Mouse (Mus musculus) ES-E14 (cell line): ENCODE measurements at regions not wholly inside any gene's neighbourhood (a gene's known extent, or its start where the extent isn't known, plus 50 kb on each side); places are given as distances from the start of the nearest gene placed in this dataset.

ENCODE experiments used
- DNase-seq: peaks from one replicate; pipeline ENCODE4 v3.0.0-alpha.2; 2013; ENCODE audit warnings: low read depth, low spot score
- H3K27ac ChIP-seq: 2 replicates; pipeline ENCODE4 v1.5.1; 2012; ENCODE audit warnings: low read depth, mild to moderate bottlenecking, low read length, moderate library complexity, mixed read lengths; ENCODE audit not compliant: poor library complexity, insufficient read depth, severe bottlenecking
- H3K36me3 ChIP-seq: 2 replicates; pipeline ENCODE4 v1.6.1; 2012; ENCODE audit warnings: mild to moderate bottlenecking, low read length, moderate library complexity, mixed read lengths; ENCODE audit not compliant: control insufficient read depth, poor library complexity, insufficient read depth, severe bottlenecking
- H3K4me1 ChIP-seq, 2 experiments: fragments of 150-350 bp in 1 of 2; sonication (generic) in 1 of 2; 2 replicates each; pipeline ENCODE4 v1.6.1; 2012; ENCODE audit warnings: low read length in 2 of 2, mild to moderate bottlenecking in 1 of 2, mixed read lengths in 1 of 2; ENCODE audit not compliant: control insufficient read depth in 2 of 2, insufficient read depth in 2 of 2, poor library complexity in 1 of 2
- H3K4me3 ChIP-seq, 2 experiments: fragments of 150-350 bp in 1 of 2; sonication (generic) in 1 of 2; 2 replicates each; pipeline ENCODE4 v1.5.1; 2012; ENCODE audit warnings: low read length in 2 of 2, low read depth in 1 of 2, mild to moderate bottlenecking in 1 of 2, mixed read lengths in 1 of 2; ENCODE audit not compliant: insufficient read depth in 1 of 2, poor library complexity in 1 of 2, severe bottlenecking in 1 of 2
- H3K9ac ChIP-seq: 2 replicates; pipeline ENCODE4 v1.6.1; 2012; ENCODE audit warnings: low read depth, mild to moderate bottlenecking, low read length, mixed read lengths; ENCODE audit not compliant: poor library complexity, insufficient read depth, severe bottlenecking
- H3K9me3 ChIP-seq: fragments of 150-350 bp; sonication (generic); 2 replicates; pipeline ENCODE4 v1.6.1; 2012; ENCODE audit warnings: low read depth, mild to moderate bottlenecking, low read length; ENCODE audit not compliant: control insufficient read depth, insufficient read depth
- CHD2 ChIP-seq: IDR thresholded peaks from 2 replicates; pipeline ENCODE4 v1.6.1; 2014; ENCODE audit warnings: mild to moderate bottlenecking, low read depth, low read length, inconsistent platforms
- HCFC1 ChIP-seq: IDR thresholded peaks from 2 replicates; pipeline ENCODE4 v1.6.1; 2012; ENCODE audit warnings: low read length, inconsistent platforms, borderline replicate concordance; ENCODE audit not compliant: insufficient read depth
- MAFK ChIP-seq: IDR thresholded peaks from 2 replicates; pipeline ENCODE4 v1.6.1; 2014; ENCODE audit warnings: mild to moderate bottlenecking, low read depth, low read length, inconsistent platforms; ENCODE audit not compliant: insufficient read depth
- ZC3H11A ChIP-seq: IDR thresholded peaks from 2 replicates; pipeline ENCODE4 v1.6.1; 2012; ENCODE audit warnings: low read depth, mild to moderate bottlenecking, inconsistent platforms, low read length, borderline replicate concordance
- ZNF384 ChIP-seq: IDR thresholded peaks from 2 replicates; pipeline ENCODE4 v1.6.1; 2012; ENCODE audit warnings: low read depth, low read length, inconsistent platforms
- in situ Hi-C, 2 experiments: fragments of 600-800 bp; cut with MboI; formaldehyde crosslinking; loops; one replicate each; pipeline ENCODE4 v1.15.1; 2025; ENCODE audit warnings: low sequenced_read_pairs in 2 of 2, inconsistent platforms in 1 of 2; ENCODE audit not compliant: unreplicated experiment in 2 of 2

GRCm38 (mm10) chr17:88197381-88197780, 132.3 kb upstream of the Fbxo11 start:
- no peaks in the 10 kb centered on the region for H3K9me3 ChIP-seq
- H3K27ac ChIP-seq, result no peak overlapping the region
- no peaks in the 10 kb centered on the region for H3K4me1 ChIP-seq
- TF ChIP-seq CHD2, result no peak
- TF ChIP-seq ZNF384, result no peak
- TF ChIP-seq ZC3H11A, result no peak
- no peak for TF ChIP-seq MAFK
- TF ChIP-seq HCFC1, result no peak
- no peaks in the 10 kb centered on the region for H3K36me3 ChIP-seq
- no peak for DNase-seq
- in situ Hi-C loops, result no loop called here
- no peak overlapping the region for H3K9ac ChIP-seq
- H3K4me3 ChIP-seq, result no peak overlapping the region

- Histone ChIP-seq H3K9ac (no peak overlapping the region), H3K4me3 (no peak overlapping the region), H3K9me3 (no peaks in the 10 kb centered on the region), H3K27ac (no peak overlapping the region), H3K36me3 (no peaks in the 10 kb centered on the region), H3K4me1 (no peaks in the 10 kb centered on the region)
- DNase-seq, result no peak
- in situ Hi-C loops, result no loop called here
- TF ChIP-seq MAFK (no peak), ZC3H11A (no peak), ZNF384 (no peak), CHD2 (no peak), HCFC1 (no peak)
Observed at GRCm38 (mm10) chr17:88201249-88201970, 136.3 kb upstream of the Fbxo11 start.

- H3K36me3 ChIP-seq, result no peaks in the 10 kb centered on the region
- H3K4me3 ChIP-seq, result no peak overlapping the region
- no peak overlapping the region for H3K27ac ChIP-seq
- no peak for DNase-seq
- H3K9ac ChIP-seq, result no peak overlapping the region
- H3K4me1 ChIP-seq, result no peaks in the 10 kb centered on the region
- in situ Hi-C loops, result no loop called here
- no peaks in the 10 kb centered on the region for H3K9me3 ChIP-seq
- TF ChIP-seq MAFK (no peak), HCFC1 (no peak), CHD2 (no peak), ZNF384 (no peak)
Observed at GRCm38 (mm10) chr17:88202214-88202613, 137.1 kb upstream of the Fbxo11 start.

GRCm38 (mm10) chr17:88209565-88209964, 144.5 kb upstream of the Fbxo11 start:
- H3K27ac ChIP-seq, result no peak overlapping the region
- no peak overlapping the region for H3K4me3 ChIP-seq
- DNase-seq, result no peak
- no peaks in the 10 kb centered on the region for H3K36me3 ChIP-seq
- H3K9ac ChIP-seq, result no peak overlapping the region
- in situ Hi-C loops, result no loop called here
- TF ChIP-seq ZC3H11A (no peak), HCFC1 (no peak), ZNF384 (no peak), MAFK (no peak), CHD2 (no peak)
- H3K4me1 ChIP-seq, result no peaks in the 10 kb centered on the region
- no peaks in the 10 kb centered on the region for H3K9me3 ChIP-seq

- in situ Hi-C loops, result no loop called here
Observed at GRCm38 (mm10) chr17:88212121-88212520, 147.0 kb upstream of the Fbxo11 start.

More at GRCm38 (mm10) chr17:88212121-88212520, 147.0 kb upstream of the Fbxo11 start:
- H3K27ac ChIP-seq, result no peak overlapping the region
- DNase-seq, result no peak
- H3K4me1 ChIP-seq, result no peaks in the 10 kb centered on the region
- no peaks in the 10 kb centered on the region for H3K36me3 ChIP-seq
- no peak overlapping the region for H3K9ac ChIP-seq
- TF ChIP-seq ZC3H11A (no peak), ZNF384 (no peak), HCFC1 (no peak), CHD2 (no peak), MAFK (no peak)
- no peaks in the 10 kb centered on the region for H3K9me3 ChIP-seq
- H3K4me3 ChIP-seq, result no peak overlapping the region
